Mouse (Mus musculus) hindbrain, embryonic 13.5 days (tissue): Measurements from ENCODE around the gene Krr1. TPM values are rescaled to one million over a fixed set of nuclear protein-coding genes. Genes with fewer than 3 reads are reported as not detected.

ENCODE experiments used
- ATAC-seq: fragments of 200-750 bp; cut with Nextera tagmentation; 2 replicates; pipeline ENCODE4 v1.8.0; 2017; ENCODE audit warnings: moderate TSS enrichment; ENCODE audit not compliant: low FRiP score
- H3K27ac ChIP-seq: fragments of 300-500 bp; sonication (generic); 2 replicates; pipeline ENCODE4 v1.5.1; 2015; ENCODE audit warnings: inconsistent platforms, mild to moderate bottlenecking, moderate library complexity
- H3K27me3 ChIP-seq: fragments of 300-500 bp; sonication (generic); 2 replicates; pipeline ENCODE4 v1.6.1; 2015; ENCODE audit warnings: mild to moderate bottlenecking, inconsistent platforms
- H3K36me3 ChIP-seq: fragments of 300-500 bp; sonication (generic); 2 replicates; pipeline ENCODE4 v1.6.1; 2015; ENCODE audit warnings: mild to moderate bottlenecking, inconsistent platforms
- H3K4me1 ChIP-seq: fragments of 300-500 bp; sonication (generic); replicated peaks from 2 replicates; pipeline ENCODE4 v1.6.1; 2015; ENCODE audit warnings: inconsistent platforms
- H3K4me2 ChIP-seq: fragments of 300-500 bp; sonication (generic); 2 replicates; pipeline ENCODE4 v1.6.1; 2015; ENCODE audit warnings: inconsistent platforms, mild to moderate bottlenecking, moderate library complexity
- H3K4me3 ChIP-seq: fragments of 300-500 bp; sonication (generic); 2 replicates; pipeline ENCODE4 v1.5.1; 2015; ENCODE audit warnings: mild to moderate bottlenecking, inconsistent platforms
- H3K9ac ChIP-seq: fragments of 300-500 bp; sonication (generic); 2 replicates; pipeline ENCODE4 v1.6.1; 2015; ENCODE audit warnings: mild to moderate bottlenecking, inconsistent platforms
- H3K9me3 ChIP-seq: fragments of 300-500 bp; sonication (generic); 2 replicates; pipeline ENCODE4 v1.6.1; 2016; ENCODE audit warnings: inconsistent platforms
- WGBS: fragments of 180-500 bp; shearing (Covaris S2); methylation state at CpG from one replicate; pipeline ENCODE4 v1.1.7; 2015; 5-methylcytosine and 5-hydroxymethylcytosine counted together
- polyA plus RNA-seq: library from polyadenylated mRNA; unstranded; fragments of >200 nt; fragmentation: Nextera tagmentation; extraction: Ambion mirVana; gene quantifications from 2 replicates; pipeline ENCODE4 v1.2.1, GENCODE M21; 2015

Krr1 gene
- polyA plus RNA-seq: 39.2 and 42.1 TPM in 2 replicates

- peak within 1 kb of the TSS; percentile 79 for H3K27ac ChIP-seq
These were observed at the start of gene Krr1 for GRCm38 (mm10) chr10:111972542-111973361. Krr1 (plus strand) TSS chr10:111972664.

DNA sequence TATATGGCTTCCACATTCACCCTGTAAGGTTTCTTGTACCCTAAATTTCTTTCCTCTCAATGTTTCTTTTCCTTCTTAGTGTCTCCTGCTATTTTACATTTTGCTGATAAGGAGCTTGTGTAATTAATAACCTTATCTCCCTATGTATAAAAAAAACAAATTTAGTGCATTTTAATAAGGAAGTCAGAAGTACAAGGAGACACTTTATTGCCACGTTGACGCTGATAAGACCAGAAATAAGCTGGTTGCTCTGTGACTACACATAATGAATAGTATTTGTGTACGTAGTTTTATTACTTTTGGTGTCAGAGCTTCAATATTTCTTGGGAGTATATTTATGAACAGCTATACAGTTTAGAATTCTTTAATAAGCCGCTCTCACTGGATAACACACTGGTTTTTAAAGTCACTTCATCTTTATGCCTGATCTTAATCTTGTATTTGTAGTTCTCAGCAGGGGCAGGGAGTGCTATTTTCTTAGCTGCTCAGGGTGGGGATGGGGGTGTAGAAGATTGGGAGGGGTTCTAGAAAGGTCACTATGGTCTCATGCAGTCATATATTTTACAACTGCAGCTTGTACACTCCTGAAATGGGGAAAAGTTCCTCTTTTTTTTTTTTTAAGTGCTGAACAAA is 48.8 kb upstream of the Krr1 start:
- Histone ChIP-seq H3K27ac (no peak overlapping the region), H3K9me3 (no peaks in the 10 kb centered on the region), H3K9ac (no peak overlapping the region), H3K4me1 (peaks cover 28% of the 10 kb centered on the region), H3K27me3 (no peaks in the 10 kb centered on the region), H3K4me3 (no peak overlapping the region), H3K4me2 (no peak overlapping the region), H3K36me3 (no peaks in the 10 kb centered on the region)
- WGBS: 79% methylated on average over 4 of the region's 4 CpGs
- ATAC-seq: no peak

More at GRCm38 (mm10) chr10:111972542-111973361, at the start of gene Krr1:
- under 1% methylated on average over 51 of the region's 51 CpGs for WGBS
- H3K36me3 ChIP-seq: peaks cover 14% of the 10 kb centered on the region
- H3K9me3 ChIP-seq: no peaks in the 10 kb centered on the region
- ATAC-seq: peak; percentile 98
- peaks cover 14% of the 10 kb centered on the region for H3K4me1 ChIP-seq
- H3K27me3 ChIP-seq: 0 out of 2 replicates have a peak, but pooled peaks cover 2% of the 10 kb centered on the region
- peak within 1 kb of the TSS; percentile 82 for H3K9ac ChIP-seq
- peak within 1 kb of the TSS; percentile 89 for H3K4me3 ChIP-seq
- H3K4me2 ChIP-seq: peak within 1 kb of the TSS; percentile 83

DNA sequence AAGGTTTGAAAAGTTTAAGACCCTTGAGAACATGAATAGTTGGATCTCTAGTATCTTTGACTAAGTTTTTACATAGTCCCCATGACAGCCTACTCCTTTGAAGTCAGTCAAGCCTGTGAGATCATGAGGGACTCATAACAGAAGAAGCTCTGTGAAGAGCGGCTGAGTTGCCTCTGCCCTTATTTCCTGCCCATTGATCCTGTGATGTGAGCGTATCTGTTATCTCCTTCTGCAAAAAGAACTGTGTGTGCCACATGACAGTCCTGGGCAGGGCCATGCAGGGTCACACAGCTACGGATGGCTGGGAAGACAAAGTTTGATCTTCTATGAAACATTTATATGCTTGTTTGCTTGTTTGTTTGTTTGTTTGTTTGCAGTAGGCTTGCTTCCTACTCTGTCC is 48.3 kb upstream of the Krr1 start:
- no peak for ATAC-seq

DNA sequence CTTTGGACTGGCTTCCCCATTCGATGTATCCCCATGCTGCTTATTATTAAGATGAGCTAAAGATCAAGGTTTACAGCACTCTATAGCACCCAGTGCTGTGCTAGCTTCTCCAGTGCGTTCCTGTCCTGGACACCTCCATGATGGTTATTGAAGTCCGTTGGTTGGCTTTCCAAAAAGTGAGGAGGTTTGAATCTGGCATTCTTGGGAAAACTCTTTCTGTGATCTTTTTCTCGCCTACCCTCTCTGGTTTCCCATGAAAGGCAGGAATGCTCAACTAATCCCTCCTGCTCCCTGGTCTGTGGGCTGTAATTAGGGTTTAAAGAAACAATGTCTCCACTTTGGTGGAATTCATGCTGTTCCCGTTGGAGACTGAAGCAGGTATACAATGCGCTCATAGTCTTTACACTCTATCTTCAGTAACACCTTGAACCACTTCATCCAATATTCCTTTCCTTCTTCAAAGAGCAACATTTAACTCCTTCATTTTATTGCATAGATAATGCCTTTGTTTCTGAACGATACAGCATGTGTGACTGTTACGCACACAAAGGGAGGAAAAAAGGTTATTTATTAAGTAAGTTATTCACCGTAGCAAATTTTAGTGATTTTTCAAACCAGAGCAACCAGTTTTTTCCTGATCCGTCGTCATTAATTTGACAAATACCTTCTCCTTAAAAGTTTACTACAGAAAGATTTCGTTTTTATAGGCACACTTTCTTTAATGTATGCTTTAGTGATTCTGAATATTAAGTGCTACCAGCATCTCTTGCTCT is 47.6 kb upstream of the Krr1 start:
- H3K27me3 ChIP-seq: no peaks in the 10 kb centered on the region
- H3K36me3 ChIP-seq: no peaks in the 10 kb centered on the region
- ATAC-seq: no peak
- H3K4me2 ChIP-seq: peak overlapping the region; percentile 44
- H3K9me3 ChIP-seq: no peaks in the 10 kb centered on the region
- no peak overlapping the region; the same call in 1 of the 2 replicates for H3K9ac ChIP-seq
- peaks cover 40% of the 10 kb centered on the region for H3K4me1 ChIP-seq
- H3K27ac ChIP-seq: peak overlapping the region; percentile 0; the same call in 1 of the 2 replicates
- no peak overlapping the region for H3K4me3 ChIP-seq
- 48% methylated on average over 12 of the region's 12 CpGs for WGBS

More for the DNA sequence above, 48.3 kb upstream of the Krr1 start:
- peaks cover 33% of the 10 kb centered on the region for H3K4me1 ChIP-seq
- no peak overlapping the region for H3K9ac ChIP-seq
- H3K27ac ChIP-seq: 0 out of 2 replicates have a peak overlapping the region, but pooled peaks have one; percentile 18
- no peak overlapping the region for H3K4me2 ChIP-seq
- no peaks in the 10 kb centered on the region for H3K27me3 ChIP-seq
- H3K36me3 ChIP-seq: no peaks in the 10 kb centered on the region
- 57% methylated on average over 3 of the region's 3 CpGs for WGBS
- H3K4me3 ChIP-seq: no peak overlapping the region
- no peaks in the 10 kb centered on the region for H3K9me3 ChIP-seq

DNA sequence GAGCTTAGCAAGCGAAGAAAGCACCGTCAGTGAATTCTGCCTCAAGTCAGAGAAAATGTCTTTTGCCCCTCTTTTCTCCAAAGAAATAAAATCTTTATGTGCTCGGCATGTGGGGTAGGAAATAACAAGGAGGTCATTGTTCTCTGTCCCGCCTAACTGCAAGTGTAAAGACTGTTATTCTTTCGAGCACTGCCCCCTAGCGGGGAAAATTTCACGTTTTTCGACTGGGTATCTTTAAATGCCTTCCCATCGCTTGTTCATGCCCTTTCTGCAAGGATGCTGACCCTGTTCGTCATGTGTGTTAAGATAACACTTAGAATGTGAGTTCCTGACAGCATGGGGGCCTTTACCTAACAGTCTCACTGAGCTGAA is 47.0 kb upstream of the Krr1 start:
- no peaks in the 10 kb centered on the region for H3K27me3 ChIP-seq
- no peaks in the 10 kb centered on the region for H3K9me3 ChIP-seq
- peak overlapping the region; percentile 44 for H3K4me2 ChIP-seq
- no peak overlapping the region for H3K27ac ChIP-seq
- 1% methylated on average over 10 of the region's 10 CpGs for WGBS
- H3K36me3 ChIP-seq: no peaks in the 10 kb centered on the region
- peaks cover 40% of the 10 kb centered on the region for H3K4me1 ChIP-seq
- H3K4me3 ChIP-seq: no peak overlapping the region
- ATAC-seq: peak; percentile 81
- no peak overlapping the region; the same call in 1 of the 2 replicates for H3K9ac ChIP-seq

GRCm38 (mm10) chr10:111932621-111933345 is 39.7 kb upstream of the Krr1 start:
- Histone ChIP-seq H3K36me3 (no peaks in the 10 kb centered on the region), H3K9me3 (no peaks in the 10 kb centered on the region), H3K4me1 (peaks cover 34% of the 10 kb centered on the region), H3K4me2 (no peak overlapping the region), H3K4me3 (no peak overlapping the region), H3K27ac (no peak overlapping the region), H3K27me3 (no peaks in the 10 kb centered on the region), H3K9ac (no peak overlapping the region)
- 49% methylated on average over 11 of the region's 11 CpGs for WGBS
- ATAC-seq: no peak

DNA sequence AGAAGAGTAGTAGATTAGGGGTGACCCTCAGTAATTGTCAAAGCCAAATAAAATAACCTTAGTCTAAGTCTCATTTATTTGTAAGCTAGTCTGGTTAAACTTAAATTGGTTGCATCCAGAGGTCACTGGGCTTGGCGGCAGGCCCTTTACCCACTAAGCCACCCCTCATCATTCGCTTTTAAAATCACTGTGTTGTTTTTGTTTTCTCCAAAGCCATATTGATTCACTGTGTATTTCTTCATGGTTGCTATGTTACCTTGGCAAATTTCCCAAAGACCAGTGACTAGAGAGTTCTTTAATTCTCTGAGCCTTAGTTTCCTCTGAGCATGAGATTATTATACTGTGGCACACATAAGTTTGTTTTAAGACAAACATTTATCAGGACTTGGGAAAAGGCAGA is 37.3 kb upstream of the Krr1 start:
- Histone ChIP-seq H3K27ac (no peak overlapping the region), H3K4me2 (no peak overlapping the region), H3K36me3 (no peaks in the 10 kb centered on the region), H3K4me1 (peaks cover 19% of the 10 kb centered on the region), H3K9ac (no peak overlapping the region), H3K4me3 (no peak overlapping the region), H3K27me3 (no peaks in the 10 kb centered on the region), H3K9me3 (no peaks in the 10 kb centered on the region)
- 75% methylated on average over 2 of the region's 2 CpGs for WGBS
- ATAC-seq: no peak

DNA sequence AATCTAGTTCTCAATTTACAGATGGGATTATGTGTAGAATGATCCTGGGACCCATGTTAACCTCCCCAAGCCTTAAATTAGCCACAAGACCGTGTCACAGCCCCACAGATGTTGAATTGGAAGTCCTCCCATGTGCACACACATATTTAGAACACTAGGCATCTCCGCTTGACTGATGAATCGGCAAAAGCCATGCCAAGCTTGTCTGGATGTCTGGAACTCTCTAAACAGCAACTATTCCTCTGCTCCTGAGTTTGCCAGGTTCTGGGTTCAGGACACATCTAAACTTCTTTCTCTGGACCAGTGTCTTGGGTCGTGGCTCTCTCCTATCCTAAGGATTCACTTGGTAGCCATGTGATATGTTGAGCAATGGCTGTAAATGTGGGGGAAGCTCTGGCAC is 36.4 kb upstream of the Krr1 start:
- no peak overlapping the region for H3K9ac ChIP-seq
- no peaks in the 10 kb centered on the region for H3K9me3 ChIP-seq
- no peak overlapping the region for H3K4me3 ChIP-seq
- 0 out of 2 replicates have a peak, but pooled peaks have one; percentile 11 for ATAC-seq
- peaks cover 19% of the 10 kb centered on the region for H3K4me1 ChIP-seq
- H3K27me3 ChIP-seq: no peaks in the 10 kb centered on the region
- peak overlapping the region; percentile 46; the same call in 1 of the 2 replicates for H3K27ac ChIP-seq
- no peaks in the 10 kb centered on the region for H3K36me3 ChIP-seq
- 84% methylated on average over 4 of the region's 4 CpGs for WGBS
- no peak overlapping the region for H3K4me2 ChIP-seq

GRCm38 (mm10) chr10:111936491-111937145 is 35.8 kb upstream of the Krr1 start:
- peak overlapping the region; percentile 46; the same call in 1 of the 2 replicates for H3K27ac ChIP-seq
- no peak overlapping the region for H3K9ac ChIP-seq
- ATAC-seq: peak; percentile 77
- H3K9me3 ChIP-seq: no peaks in the 10 kb centered on the region
- H3K36me3 ChIP-seq: no peaks in the 10 kb centered on the region
- WGBS: 39% methylated on average over 13 of the region's 13 CpGs
- H3K4me1 ChIP-seq: peaks cover 19% of the 10 kb centered on the region
- H3K4me3 ChIP-seq: no peak overlapping the region
- no peak overlapping the region for H3K4me2 ChIP-seq
- no peaks in the 10 kb centered on the region for H3K27me3 ChIP-seq

GRCm38 (mm10) chr10:111937146-111937534 is 35.3 kb upstream of the Krr1 start:
- ATAC-seq: no peak
- whole genome bisulfite sequencing: 79% methylated on average over 5 of the region's 5 CpGs
- no peak overlapping the region for H3K4me3 ChIP-seq
- peak overlapping the region; percentile 23; the same call in 1 of the 2 replicates for H3K27ac ChIP-seq
- H3K9ac ChIP-seq: no peak overlapping the region
- H3K27me3 ChIP-seq: no peaks in the 10 kb centered on the region
- no peaks in the 10 kb centered on the region for H3K9me3 ChIP-seq
- peaks cover 19% of the 10 kb centered on the region for H3K4me1 ChIP-seq
- H3K36me3 ChIP-seq: no peaks in the 10 kb centered on the region
- no peak overlapping the region for H3K4me2 ChIP-seq

- ATAC-seq: no peak
- H3K4me3 ChIP-seq: no peak overlapping the region
- no peak overlapping the region for H3K27ac ChIP-seq
- 88% methylated on average over 7 of the region's 7 CpGs for WGBS
- no peaks in the 10 kb centered on the region for H3K36me3 ChIP-seq
- H3K27me3 ChIP-seq: no peaks in the 10 kb centered on the region
- no peaks in the 10 kb centered on the region for H3K9me3 ChIP-seq
- no peak overlapping the region for H3K9ac ChIP-seq
- H3K4me1 ChIP-seq: no peaks in the 10 kb centered on the region
- H3K4me2 ChIP-seq: no peak overlapping the region
These were observed 29.4 kb upstream of the Krr1 start for GRCm38 (mm10) chr10:111943026-111943425.
